Mouse (Mus musculus): ENCODE data around the gene Piezo1. TPM values are rescaled to one million over a fixed set of nuclear protein-coding genes. Genes with fewer than 3 reads are reported as not detected.

Gene Piezo1
- polyA plus RNA-seq, 1 experiment from 2014 or later, result 8.4 TPM

GRCm38 (mm10) chr8:122444058-122444748, 106.9 kb downstream of the Piezo1 start:
- Histone ChIP-seq H3K4me1 (peaks cover 29% of the 10 kb centered on the region), H3K9ac (peak overlapping the region; percentile 81), H3K9me3 (no peaks in the 10 kb centered on the region), H3K4me2 (peak overlapping the region; percentile 97), H3K27ac (peak overlapping the region; percentile 93), H3K4me3 (peak overlapping the region; percentile 77), H3K36me3 (peaks cover 6% of the 10 kb centered on the region), H3K27me3 (no peaks in the 10 kb centered on the region)
- ATAC-seq (ENCODE audit: insufficient number of reproducible peaks, insufficient read depth, low FRiP score, low TSS enrichment, low read depth), result peak; percentile 33; the same call in 1 of the 2 replicates
- WGBS, result 10% methylated on average over 19 of the region's 19 CpGs

DNA sequence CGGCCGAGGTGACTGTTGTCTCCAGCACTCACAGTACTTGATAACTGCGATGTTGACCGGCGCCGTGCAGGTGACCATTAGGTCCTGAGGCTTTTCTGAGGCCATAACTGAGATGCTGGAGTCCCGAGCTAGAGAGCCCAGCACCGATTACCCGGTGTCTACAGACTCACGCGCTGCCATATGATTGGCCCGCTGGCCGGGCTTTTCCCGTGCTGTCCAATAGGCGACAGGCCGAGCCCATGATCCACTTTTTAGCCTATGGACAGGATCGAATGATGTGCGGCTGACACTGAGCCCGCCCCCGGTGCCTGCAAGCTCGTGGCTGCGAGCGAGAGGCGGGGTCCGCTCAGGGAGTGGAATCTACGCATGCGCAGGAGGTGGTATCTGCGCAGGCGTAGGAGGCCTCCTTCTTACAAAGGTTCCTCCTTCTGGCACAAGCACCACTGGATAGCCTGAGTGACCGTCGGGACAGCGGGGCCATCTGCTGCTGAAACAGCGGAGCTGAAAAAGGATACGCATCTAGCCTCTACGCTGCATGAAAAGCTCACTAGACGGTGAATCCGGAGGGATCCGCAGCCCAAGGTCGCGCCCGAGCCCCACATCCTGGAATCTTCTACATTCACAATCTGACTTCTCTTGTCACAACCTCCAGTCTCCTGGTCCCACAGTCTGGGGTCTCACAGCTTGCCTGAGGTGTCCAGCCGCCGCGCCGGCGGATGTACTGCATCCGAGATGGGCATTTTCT, 107.7 kb downstream of the Piezo1 start, which contains the start of gene Mvd:
Gene Mvd (minus strand): TSS at position 161 of the 745 bp plus-strand sequence.
- H3K4me1 ChIP-seq, result peaks cover 29% of the 10 kb centered on the region
- peak within 1 kb of the TSS; percentile 81 for H3K9ac ChIP-seq
- H3K27ac ChIP-seq, result peak within 1 kb of the TSS; percentile 93
- ATAC-seq (ENCODE audit: insufficient number of reproducible peaks, insufficient read depth, low FRiP score, low TSS enrichment, low read depth), result peak; percentile 98
- H3K4me2 ChIP-seq, result peak within 1 kb of the TSS; percentile 97
- WGBS, result under 1% methylated on average over 47 of the region's 47 CpGs
- peak within 1 kb of the TSS; percentile 77 for H3K4me3 ChIP-seq
- H3K36me3 ChIP-seq, result peaks cover 13% of the 10 kb centered on the region
- no peaks in the 10 kb centered on the region for H3K27me3 ChIP-seq
- no peaks in the 10 kb centered on the region for H3K9me3 ChIP-seq

DNA sequence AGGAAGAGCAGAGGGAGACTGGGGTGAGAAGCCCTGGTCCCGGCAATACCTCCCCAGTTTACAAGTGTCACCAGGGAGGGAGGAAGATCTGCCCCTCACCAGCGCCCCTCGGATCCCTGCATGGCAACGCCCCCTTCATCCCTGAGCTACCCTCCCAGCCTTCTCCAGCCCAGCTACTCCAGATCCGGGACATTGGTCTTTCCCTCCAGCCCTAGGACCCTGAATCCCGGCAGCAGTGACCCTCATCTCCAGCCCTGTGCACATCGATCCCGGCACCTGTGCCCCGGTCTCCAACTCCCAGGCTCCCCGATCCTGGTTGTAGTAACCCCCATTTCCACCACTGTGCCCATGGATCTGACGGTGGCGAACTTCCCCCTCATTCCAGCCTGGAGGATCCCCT, 108.3 kb downstream of the Piezo1 start:
- peak; percentile 8; the same call in 1 of the 2 replicates for ATAC-seq (ENCODE audit: insufficient number of reproducible peaks, insufficient read depth, low FRiP score, low TSS enrichment, low read depth)
- peak overlapping the region; percentile 81 for H3K9ac ChIP-seq
- WGBS, result under 1% methylated on average over 12 of the region's 12 CpGs

GRCm38 (mm10) chr8:122442356-122442755, 108.8 kb downstream of the Piezo1 start:
- 28% methylated on average over 7 of the region's 7 CpGs for WGBS
- Histone ChIP-seq H3K4me2 (peak overlapping the region; percentile 97), H3K4me1 (peaks cover 35% of the 10 kb centered on the region), H3K9ac (peak overlapping the region; percentile 81), H3K36me3 (peaks cover 24% of the 10 kb centered on the region), H3K9me3 (no peaks in the 10 kb centered on the region), H3K27me3 (no peaks in the 10 kb centered on the region), H3K27ac (peak overlapping the region; percentile 85; the same call in 1 of the 2 replicates), H3K4me3 (peak overlapping the region; percentile 77)
- no peak for ATAC-seq (ENCODE audit: insufficient number of reproducible peaks, insufficient read depth, low FRiP score, low TSS enrichment, low read depth)

More for the DNA sequence above, 108.3 kb downstream of the Piezo1 start:
- Histone ChIP-seq H3K27me3 (no peaks in the 10 kb centered on the region), H3K4me1 (peaks cover 35% of the 10 kb centered on the region), H3K9me3 (no peaks in the 10 kb centered on the region), H3K36me3 (peaks cover 19% of the 10 kb centered on the region), H3K4me3 (peak overlapping the region; percentile 77), H3K4me2 (peak overlapping the region; percentile 97), H3K27ac (peak overlapping the region; percentile 85)

DNA sequence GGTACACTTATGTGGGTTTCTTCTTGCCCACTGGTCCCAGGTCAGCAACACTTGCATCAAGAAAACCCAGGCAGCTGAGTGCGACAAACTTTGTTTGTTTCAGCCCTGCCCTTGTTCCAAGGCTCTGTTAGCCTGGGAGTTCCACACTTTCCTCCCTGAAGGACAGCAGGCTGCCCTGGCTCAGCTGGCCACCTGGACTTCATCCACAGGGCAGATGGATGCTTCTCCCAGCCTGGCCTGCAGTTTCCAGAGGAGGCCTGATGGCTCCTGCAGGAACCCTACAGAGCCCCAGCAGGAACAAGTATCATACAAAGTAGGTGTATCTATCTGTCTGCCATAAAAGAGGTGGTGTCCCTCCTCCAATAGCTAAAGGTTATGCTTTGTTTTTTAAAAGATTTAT, 109.8 kb downstream of the Piezo1 start:
- 96% methylated on average over 1 of the region's 1 CpGs for WGBS

GRCm38 (mm10) chr8:122439336-122439735, 111.8 kb downstream of the Piezo1 start:
- ATAC-seq (ENCODE audit: insufficient number of reproducible peaks, insufficient read depth, low FRiP score, low TSS enrichment, low read depth), result no peak
- Histone ChIP-seq H3K4me3 (no peak overlapping the region), H3K4me2 (no peak overlapping the region), H3K36me3 (peaks cover 51% of the 10 kb centered on the region), H3K9me3 (no peaks in the 10 kb centered on the region), H3K4me1 (peaks cover 19% of the 10 kb centered on the region), H3K27me3 (no peaks in the 10 kb centered on the region), H3K27ac (no peak overlapping the region), H3K9ac (no peak overlapping the region)
- WGBS, result 93% methylated on average over 16 of the region's 16 CpGs

More for the DNA sequence above, 109.8 kb downstream of the Piezo1 start:
- ATAC-seq (ENCODE audit: insufficient number of reproducible peaks, insufficient read depth, low FRiP score, low TSS enrichment, low read depth), result no peak
- Histone ChIP-seq H3K27ac (no peak overlapping the region), H3K36me3 (peaks cover 34% of the 10 kb centered on the region), H3K27me3 (no peaks in the 10 kb centered on the region), H3K9ac (no peak overlapping the region), H3K9me3 (no peaks in the 10 kb centered on the region), H3K4me1 (peaks cover 35% of the 10 kb centered on the region), H3K4me2 (no peak overlapping the region), H3K4me3 (no peak overlapping the region)

- no peak for ATAC-seq (ENCODE audit: insufficient number of reproducible peaks, insufficient read depth, low FRiP score, low TSS enrichment, low read depth)
- WGBS, result 88% methylated on average over 13 of the region's 13 CpGs
- Histone ChIP-seq H3K9me3 (no peaks in the 10 kb centered on the region), H3K27ac (0 out of 2 replicates have a peak overlapping the region, but pooled peaks have one; percentile 28), H3K36me3 (peaks cover 63% of the 10 kb centered on the region), H3K4me2 (no peak overlapping the region), H3K4me1 (peaks cover 23% of the 10 kb centered on the region), H3K4me3 (no peak overlapping the region), H3K27me3 (no peaks in the 10 kb centered on the region), H3K9ac (peak overlapping the region; percentile 49; the same call in 1 of the 2 replicates)
Observed at GRCm38 (mm10) chr8:122437708-122438331, 113.3 kb downstream of the Piezo1 start.

DNA sequence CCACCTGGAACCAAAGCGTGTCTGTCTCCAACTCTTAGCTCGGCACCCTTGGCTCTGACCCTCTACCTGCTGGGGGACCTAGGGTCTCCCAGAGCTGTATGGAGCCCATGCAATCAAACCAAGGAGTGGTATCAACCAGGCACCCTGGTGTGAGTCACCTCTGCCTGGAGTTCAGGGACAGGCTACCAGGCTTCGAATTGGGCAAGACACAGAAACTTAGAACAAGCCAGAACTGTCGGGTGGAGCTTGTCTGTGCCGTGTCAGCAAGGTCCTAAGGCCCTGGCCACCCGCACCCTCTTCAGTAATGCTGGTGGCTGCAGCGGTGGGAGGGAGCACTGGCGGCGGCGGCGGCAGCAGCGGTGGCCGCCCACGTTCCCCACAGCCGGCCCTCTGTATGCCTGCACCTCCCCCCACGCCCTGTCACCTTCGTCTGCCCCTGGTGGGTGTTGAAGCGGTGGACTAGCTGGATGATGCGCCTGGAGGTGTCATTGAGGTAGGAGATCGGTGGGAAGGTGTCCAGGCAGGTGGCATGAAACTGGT, 114.5 kb downstream of the Piezo1 start:
- Histone ChIP-seq H3K4me2 (no peak overlapping the region), H3K36me3 (peaks cover 63% of the 10 kb centered on the region), H3K9me3 (no peaks in the 10 kb centered on the region), H3K9ac (no peak overlapping the region), H3K4me3 (no peak overlapping the region), H3K4me1 (peaks cover 22% of the 10 kb centered on the region), H3K27me3 (no peaks in the 10 kb centered on the region), H3K27ac (no peak overlapping the region)
- no peak for ATAC-seq (ENCODE audit: insufficient number of reproducible peaks, insufficient read depth, low FRiP score, low TSS enrichment, low read depth)
- WGBS, result 88% methylated on average over 20 of the region's 20 CpGs

DNA sequence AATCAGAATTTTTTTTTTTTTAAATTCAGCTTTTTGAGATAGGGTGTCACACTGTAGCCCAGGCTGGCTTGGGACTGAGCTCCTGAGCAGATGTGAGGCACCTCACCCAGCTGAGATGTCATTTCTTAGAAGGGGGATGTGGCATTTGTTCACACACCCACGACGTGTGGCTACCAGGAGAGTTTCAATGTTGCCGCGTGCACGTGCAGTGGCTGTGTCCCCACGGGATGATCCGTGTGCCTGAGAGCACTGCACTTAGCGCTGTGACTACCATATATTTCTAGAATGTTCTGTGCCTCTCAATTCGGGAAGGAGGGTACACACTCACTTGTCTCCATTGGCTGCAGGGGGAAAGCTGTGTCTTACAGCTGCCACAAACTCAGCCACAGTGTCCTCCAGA, 115.0 kb downstream of the Piezo1 start:
- peaks cover 63% of the 10 kb centered on the region for H3K36me3 ChIP-seq
- no peak overlapping the region for H3K27ac ChIP-seq
- no peak overlapping the region for H3K9ac ChIP-seq
- no peak for ATAC-seq (ENCODE audit: insufficient number of reproducible peaks, insufficient read depth, low FRiP score, low TSS enrichment, low read depth)
- no peaks in the 10 kb centered on the region for H3K27me3 ChIP-seq
- no peaks in the 10 kb centered on the region for H3K9me3 ChIP-seq
- no peak overlapping the region for H3K4me3 ChIP-seq
- peaks cover 25% of the 10 kb centered on the region for H3K4me1 ChIP-seq
- no peak overlapping the region for H3K4me2 ChIP-seq
- WGBS, result 93% methylated on average over 9 of the region's 9 CpGs

GRCm38 (mm10) chr8:122435375-122435774, 115.8 kb downstream of the Piezo1 start:
- 89% methylated on average over 6 of the region's 6 CpGs for WGBS
- Histone ChIP-seq H3K4me1 (peaks cover 25% of the 10 kb centered on the region), H3K36me3 (peaks cover 63% of the 10 kb centered on the region), H3K9ac (no peak overlapping the region), H3K4me3 (no peak overlapping the region), H3K4me2 (no peak overlapping the region), H3K27me3 (no peaks in the 10 kb centered on the region), H3K9me3 (no peaks in the 10 kb centered on the region), H3K27ac (no peak overlapping the region)
- ATAC-seq (ENCODE audit: insufficient number of reproducible peaks, insufficient read depth, low FRiP score, low TSS enrichment, low read depth), result no peak

DNA sequence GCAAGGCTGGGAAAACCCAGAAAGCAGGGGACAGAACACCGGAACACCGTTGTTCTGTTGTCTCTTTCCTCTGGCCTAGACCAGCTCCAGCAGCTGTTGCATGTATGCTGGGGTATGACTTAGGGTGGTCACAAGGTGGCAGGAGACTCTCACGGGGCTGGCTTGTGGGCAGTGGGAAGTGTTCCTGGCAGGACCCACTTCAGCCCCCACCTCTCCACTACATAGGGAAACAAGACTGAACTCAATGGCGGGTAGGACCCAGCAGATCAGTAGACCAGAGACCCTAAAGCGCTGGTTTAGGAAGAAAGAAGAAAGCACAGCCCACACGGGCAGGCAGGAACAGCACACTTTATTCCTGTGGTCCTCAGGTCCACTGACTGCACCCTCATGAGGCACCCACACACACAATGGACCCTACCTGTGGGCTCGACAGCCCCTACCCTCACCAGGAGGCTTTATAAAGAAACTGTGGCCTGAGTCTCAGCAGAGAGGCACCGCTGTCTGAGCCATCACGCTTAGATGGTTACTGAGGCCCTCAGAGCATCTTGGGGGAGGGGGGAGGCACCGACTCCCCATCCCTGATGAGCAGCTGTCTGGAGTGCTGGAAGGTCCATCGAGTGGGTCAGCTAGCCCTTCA, 117.7 kb downstream of the Piezo1 start:
- 0 out of 2 replicates have a peak overlapping the region, but pooled peaks have one; percentile 58 for H3K4me3 ChIP-seq
- H3K27me3 ChIP-seq, result no peaks in the 10 kb centered on the region
- peak overlapping the region; percentile 93 for H3K4me2 ChIP-seq
- WGBS, result 67% methylated on average over 11 of the region's 11 CpGs
- H3K9me3 ChIP-seq, result no peaks in the 10 kb centered on the region
- ATAC-seq (ENCODE audit: insufficient number of reproducible peaks, insufficient read depth, low FRiP score, low TSS enrichment, low read depth), result no peak
- H3K36me3 ChIP-seq, result peaks cover 49% of the 10 kb centered on the region
- H3K27ac ChIP-seq, result peak overlapping the region; percentile 44; the same call in 1 of the 2 replicates
- no peak overlapping the region for H3K9ac ChIP-seq
- peaks cover 25% of the 10 kb centered on the region for H3K4me1 ChIP-seq
